Mouse (Mus musculus) stomach, postnatal 0 days (tissue): ENCODE measurements around the gene Tmem161a. TPM values are rescaled to one million over a fixed set of nuclear protein-coding genes. Genes with fewer than 3 reads are reported as not detected.

Source experiments
- ATAC-seq: fragments of 200-750 bp; cut with Nextera tagmentation; 2 replicates; pipeline ENCODE4 v1.8.0; 2017; ENCODE audit not compliant: low FRiP score, low TSS enrichment
- DNase-seq: peaks from one replicate; pipeline ENCODE4 v3.0.0-alpha.2; 2016; ENCODE audit warnings: low spot score
- H3K27ac ChIP-seq: fragments of 300-500 bp; sonication (generic); replicated peaks from 2 replicates; pipeline ENCODE4 v1.5.1; 2014; ENCODE audit warnings: mild to moderate bottlenecking, control low read depth
- H3K27me3 ChIP-seq: fragments of 300-500 bp; sonication (generic); 2 replicates; pipeline ENCODE4 v1.6.1; 2014; ENCODE audit warnings: low read length; ENCODE audit not compliant: control insufficient read depth, insufficient read depth
- H3K36me3 ChIP-seq: fragments of 300-500 bp; sonication (generic); 2 replicates; pipeline ENCODE4 v1.6.1; 2014; ENCODE audit warnings: low read length, mixed read lengths; ENCODE audit not compliant: control insufficient read depth, insufficient read depth
- H3K4me1 ChIP-seq: fragments of 300-500 bp; sonication (generic); replicated peaks from 2 replicates; pipeline ENCODE4 v1.6.1; 2014; ENCODE audit warnings: antibody characterized with exemption; ENCODE audit not compliant: control insufficient read depth, insufficient read depth
- H3K4me2 ChIP-seq: fragments of 300-500 bp; sonication (generic); replicated peaks from 2 replicates; pipeline ENCODE4 v1.6.1; 2014; ENCODE audit warnings: low read depth, mild to moderate bottlenecking, control low read depth, moderate library complexity
- H3K4me3 ChIP-seq: fragments of 300-500 bp; sonication (generic); 2 replicates; pipeline ENCODE4 v1.5.1; 2014; ENCODE audit warnings: low read depth, low read length, control low read depth
- H3K9ac ChIP-seq: fragments of 300-500 bp; sonication (generic); 2 replicates; pipeline ENCODE4 v1.6.1; 2014; ENCODE audit warnings: mild to moderate bottlenecking, low read length, control low read depth, mixed read lengths
- H3K9me3 ChIP-seq: fragments of 300-500 bp; sonication (generic); 2 replicates; pipeline ENCODE4 v1.6.1; 2016; ENCODE audit warnings: low read length; ENCODE audit not compliant: control insufficient read depth
- CTCF ChIP-seq: IDR thresholded peaks from 2 replicates; pipeline ENCODE4 v1.5.1; 2016; ENCODE audit warnings: antibody characterized with exemption, low read depth, mild to moderate bottlenecking, moderate library complexity
- EP300 ChIP-seq: optimal IDR thresholded peaks from 2 replicates; pipeline ENCODE3; 2016; ENCODE audit warnings: antibody characterized with exemption
- WGBS: fragments of 180-500 bp; shearing (Covaris S2); extraction: QIAGEN DNeasy Blood & Tissue Kit; methylation state at CpG from one replicate; pipeline ENCODE4 v1.1.7; 2014; 5-methylcytosine and 5-hydroxymethylcytosine counted together
- polyA plus RNA-seq: library from polyadenylated mRNA; unstranded; fragments of >200 nt; fragmentation: Nextera tagmentation; extraction: Ambion mirVana; gene quantifications from 2 replicates; pipeline ENCODE4 v1.2.1, GENCODE M21; 2015

Gene Tmem161a
- polyA plus RNA-seq, 1 experiment from 2014 or later = 38.2 TPM

DNA sequence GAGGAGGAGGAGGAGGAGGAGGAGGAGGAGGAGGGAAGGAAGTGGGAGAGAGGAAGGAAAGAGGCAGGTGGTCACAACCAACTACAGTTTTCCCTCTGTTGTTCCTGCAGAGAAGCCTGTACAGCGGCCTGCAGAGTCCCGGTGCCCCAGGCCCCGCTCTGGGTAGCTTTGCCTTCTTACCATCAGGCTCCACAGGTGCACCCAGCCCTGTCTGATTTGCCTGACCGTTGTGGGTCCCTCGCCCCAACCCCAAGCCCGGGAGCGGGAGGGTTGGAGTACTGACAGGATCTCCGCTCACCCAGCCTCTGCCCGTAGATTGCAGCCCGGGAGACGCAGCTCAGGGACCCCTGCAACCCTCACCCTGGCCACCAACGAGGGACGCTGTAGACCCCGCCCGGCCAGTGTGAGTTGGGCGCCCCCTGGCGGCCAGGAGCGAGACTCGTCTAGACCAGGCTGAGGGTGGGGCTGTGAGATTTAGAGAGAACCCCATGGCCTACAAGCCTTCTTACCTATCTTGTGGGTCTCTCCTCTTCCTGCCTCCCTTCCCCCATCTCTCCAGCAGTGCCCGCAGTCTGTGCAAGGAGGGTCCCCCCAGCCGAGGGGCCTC is 5.5 kb upstream of the Tmem161a start:
- no peak overlapping the region for H3K27ac ChIP-seq
- H3K9me3 ChIP-seq = no peaks in the 10 kb centered on the region
- H3K27me3 ChIP-seq = no peaks in the 10 kb centered on the region; the same call in 1 of the 2 replicates
- TF ChIP-seq CTCF = peak; percentile 97
- TF ChIP-seq EP300 = no peak
- WGBS = 2% methylated on average over 21 of the region's 21 CpGs
- ATAC-seq = peak; percentile 82
- H3K36me3 ChIP-seq = no peaks in the 10 kb centered on the region
- peak overlapping the region; percentile 53 for H3K4me2 ChIP-seq
- peak overlapping the region; percentile 23; the same call in 1 of the 2 replicates for H3K9ac ChIP-seq
- no peaks in the 10 kb centered on the region for H3K4me1 ChIP-seq
- peak overlapping the region; percentile 13 for H3K4me3 ChIP-seq
- peak; percentile 75 for DNase-seq

DNA sequence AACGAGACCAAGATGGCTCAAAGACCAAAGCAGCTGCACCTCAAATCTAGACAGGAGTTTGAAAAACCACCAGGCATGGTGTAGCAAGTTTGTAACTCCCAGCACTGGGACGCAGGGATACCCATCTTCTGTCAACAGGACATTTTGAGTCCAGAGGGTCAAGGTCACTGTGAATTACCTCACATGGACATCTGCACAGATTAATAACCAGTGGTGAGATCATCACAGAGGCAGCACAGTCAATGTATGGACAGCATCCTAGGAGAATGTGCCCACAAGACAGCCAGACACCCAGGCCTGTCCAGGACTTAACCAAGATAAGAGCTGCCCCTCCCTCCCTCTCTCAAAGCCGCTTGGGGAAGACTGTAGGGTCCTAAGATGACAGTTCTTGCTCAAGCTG is 2.0 kb upstream of the Tmem161a start:
- Histone ChIP-seq H3K9me3 (no peaks in the 10 kb centered on the region), H3K4me3 (no peak overlapping the region), H3K4me1 (no peaks in the 10 kb centered on the region), H3K36me3 (no peaks in the 10 kb centered on the region), H3K9ac (no peak overlapping the region), H3K27me3 (no peaks in the 10 kb centered on the region; the same call in 1 of the 2 replicates), H3K27ac (no peak overlapping the region), H3K4me2 (no peak overlapping the region)
- ATAC-seq = no peak
- WGBS = 74% methylated on average over 3 of the region's 3 CpGs
- TF ChIP-seq EP300 (no peak), CTCF (no peak)
- DNase-seq = no peak

DNA sequence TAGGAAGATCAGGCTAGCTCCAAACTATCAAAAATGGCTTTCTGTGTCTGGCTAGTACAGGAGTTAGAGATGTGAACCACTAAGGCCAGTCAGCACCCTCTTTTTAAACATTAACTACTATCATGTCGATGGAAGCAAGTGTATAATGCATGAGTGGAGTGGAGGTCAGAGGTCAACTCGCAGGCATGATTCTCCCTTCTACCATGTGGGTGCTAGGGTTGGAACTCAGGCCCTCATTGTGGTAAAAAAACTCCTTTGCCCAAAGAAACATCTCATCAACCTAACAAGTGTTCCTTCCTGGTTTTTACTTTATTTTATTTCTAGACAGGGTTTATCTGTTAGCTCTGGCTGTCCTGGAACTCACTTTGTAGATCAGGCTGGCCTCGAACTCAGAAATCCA is 1.4 kb upstream of the Tmem161a start:
- TF ChIP-seq CTCF (no peak), EP300 (no peak)
- no peak overlapping the region for H3K27ac ChIP-seq
- H3K4me3 ChIP-seq = no peak overlapping the region
- DNase-seq (no peak), ATAC-seq (no peak)
- H3K27me3 ChIP-seq = no peaks in the 10 kb centered on the region; the same call in 1 of the 2 replicates
- 77% methylated on average over 3 of the region's 3 CpGs for WGBS
- no peak overlapping the region for H3K4me2 ChIP-seq
- H3K9me3 ChIP-seq = no peaks in the 10 kb centered on the region
- H3K4me1 ChIP-seq = no peaks in the 10 kb centered on the region
- no peaks in the 10 kb centered on the region for H3K36me3 ChIP-seq
- no peak overlapping the region for H3K9ac ChIP-seq

DNA sequence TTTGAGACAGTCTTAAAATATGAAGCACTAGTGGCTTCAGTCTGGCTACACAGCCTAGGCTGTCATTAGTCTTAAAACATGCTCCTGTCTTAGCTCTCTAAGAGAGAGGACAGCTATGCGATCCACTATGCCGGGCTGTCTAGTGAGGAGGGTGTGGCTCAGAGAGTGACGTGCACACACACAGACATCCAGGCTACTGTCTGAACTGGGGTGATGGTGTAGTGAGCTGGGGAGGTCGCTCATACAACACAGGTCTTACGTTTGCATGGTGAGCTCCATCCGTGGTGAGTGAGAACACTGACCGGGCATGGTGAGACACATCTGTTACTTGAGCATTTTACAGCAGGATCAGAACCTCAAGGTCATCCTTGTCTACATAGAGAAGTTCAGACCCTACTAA is 916 bp upstream of the Tmem161a start:
- no peaks in the 10 kb centered on the region for H3K4me1 ChIP-seq
- DNase-seq (no peak), ATAC-seq (no peak)
- WGBS = 79% methylated on average over 7 of the region's 7 CpGs
- no peaks in the 10 kb centered on the region for H3K9me3 ChIP-seq
- H3K27me3 ChIP-seq = no peaks in the 10 kb centered on the region
- H3K27ac ChIP-seq = no peak overlapping the region
- no peak overlapping the region for H3K9ac ChIP-seq
- no peak overlapping the region for H3K4me2 ChIP-seq
- H3K4me3 ChIP-seq = no peak overlapping the region
- H3K36me3 ChIP-seq = no peaks in the 10 kb centered on the region
- TF ChIP-seq EP300 (no peak), CTCF (no peak)

DNA sequence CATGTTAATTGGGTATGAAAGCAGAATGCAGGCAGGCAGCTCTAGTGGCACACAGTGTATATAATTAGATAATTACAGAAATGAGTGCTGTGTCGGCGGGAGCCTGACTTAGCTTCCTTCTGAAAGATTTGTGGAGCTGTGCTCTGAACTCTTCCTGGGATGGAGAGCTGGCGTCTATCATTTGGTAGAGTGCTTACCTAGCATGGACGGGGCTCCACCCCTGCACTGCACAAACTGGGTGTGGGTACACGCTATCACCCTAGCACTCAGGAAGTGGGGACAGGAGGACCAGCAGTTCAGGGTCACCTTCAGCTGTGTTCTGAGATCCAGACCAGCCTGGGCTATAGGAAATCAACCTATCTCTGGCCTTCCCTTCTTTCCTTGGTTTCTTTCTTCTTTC is 1.2 kb downstream of the Tmem161a start:
- WGBS = 70% methylated on average over 5 of the region's 5 CpGs
- H3K27ac ChIP-seq = no peak overlapping the region
- no peak for ATAC-seq
- H3K36me3 ChIP-seq = peaks cover 6% of the 10 kb centered on the region; the same call in 1 of the 2 replicates
- no peak overlapping the region for H3K9ac ChIP-seq
- H3K4me2 ChIP-seq = no peak overlapping the region
- H3K4me1 ChIP-seq = no peaks in the 10 kb centered on the region
- DNase-seq = no peak
- no peaks in the 10 kb centered on the region for H3K27me3 ChIP-seq
- TF ChIP-seq CTCF = no peak
- no peak for TF ChIP-seq EP300
- no peak overlapping the region for H3K4me3 ChIP-seq
- no peaks in the 10 kb centered on the region for H3K9me3 ChIP-seq

GRCm38 (mm10) chr8:70174079-70174478 is 1.9 kb downstream of the Tmem161a start:
- Histone ChIP-seq H3K9me3 (no peaks in the 10 kb centered on the region), H3K4me2 (no peak overlapping the region), H3K9ac (no peak overlapping the region), H3K36me3 (peaks cover 6% of the 10 kb centered on the region; the same call in 1 of the 2 replicates), H3K4me3 (no peak overlapping the region), H3K4me1 (no peaks in the 10 kb centered on the region), H3K27ac (no peak overlapping the region), H3K27me3 (no peaks in the 10 kb centered on the region)
- 85% methylated on average over 7 of the region's 7 CpGs for WGBS
- TF ChIP-seq CTCF = no peak
- no peak for TF ChIP-seq EP300
- no peak for ATAC-seq
- no peak for DNase-seq
